Mouse (Mus musculus) cortical plate, adult 2 months (tissue): Measurements from ENCODE around the gene Tmem176a. TPM values are rescaled to one million over a fixed set of nuclear protein-coding genes. Genes with fewer than 3 reads are reported as not detected.
A peak's percentile ranks its signal among the peaks of the same experiment; 100 is the strongest.
"Not testable (repeated sequence)": the region's sequence is repeated elsewhere in the genome, so short reads cannot be mapped to it uniquely, and the experiment has no call there.

ENCODE experiments used
- H3K27ac ChIP-seq: fragments of 200-500 bp; 2 replicates; pipeline ENCODE4 v1.5.1; 2012; ENCODE audit warnings: low read length, control low read depth, inconsistent platforms; ENCODE audit not compliant: insufficient read depth
- H3K4me1 ChIP-seq: fragments of 200-500 bp; 2 replicates; pipeline ENCODE4 v1.6.1; 2011; ENCODE audit warnings: low read length; ENCODE audit not compliant: control insufficient read depth, insufficient read depth
- H3K4me3 ChIP-seq: fragments of 200-500 bp; 2 replicates; pipeline ENCODE4 v1.5.1; 2011; ENCODE audit warnings: mild to moderate bottlenecking, low read length, control low read depth; ENCODE audit not compliant: insufficient read depth
- CTCF ChIP-seq: fragments of 200-500 bp; IDR thresholded peaks from 2 replicates; pipeline ENCODE4 v1.5.1; 2011; ENCODE audit warnings: mild to moderate bottlenecking, control low read depth, low read length; ENCODE audit not compliant: insufficient read depth; ENCODE audit errors: extremely low read depth
- POLR2A ChIP-seq: fragments of 200-500 bp; IDR thresholded peaks from 2 replicates; pipeline ENCODE4 v1.6.1; 2011; ENCODE audit warnings: mild to moderate bottlenecking, low read length, control low read depth; ENCODE audit not compliant: insufficient read depth; ENCODE audit errors: extremely low read depth
- polyA plus RNA-seq: library from polyadenylated mRNA; depleted of rRNA; stranded (reverse); fragments of >200 nt; gene quantifications from 2 replicates; pipeline ENCODE4 v1.2.3, GENCODE M21; 2012; rRNA removed

Gene Tmem176a
- polyA plus RNA-seq = 25.6 and 25.8 TPM in 2 replicates

DNA sequence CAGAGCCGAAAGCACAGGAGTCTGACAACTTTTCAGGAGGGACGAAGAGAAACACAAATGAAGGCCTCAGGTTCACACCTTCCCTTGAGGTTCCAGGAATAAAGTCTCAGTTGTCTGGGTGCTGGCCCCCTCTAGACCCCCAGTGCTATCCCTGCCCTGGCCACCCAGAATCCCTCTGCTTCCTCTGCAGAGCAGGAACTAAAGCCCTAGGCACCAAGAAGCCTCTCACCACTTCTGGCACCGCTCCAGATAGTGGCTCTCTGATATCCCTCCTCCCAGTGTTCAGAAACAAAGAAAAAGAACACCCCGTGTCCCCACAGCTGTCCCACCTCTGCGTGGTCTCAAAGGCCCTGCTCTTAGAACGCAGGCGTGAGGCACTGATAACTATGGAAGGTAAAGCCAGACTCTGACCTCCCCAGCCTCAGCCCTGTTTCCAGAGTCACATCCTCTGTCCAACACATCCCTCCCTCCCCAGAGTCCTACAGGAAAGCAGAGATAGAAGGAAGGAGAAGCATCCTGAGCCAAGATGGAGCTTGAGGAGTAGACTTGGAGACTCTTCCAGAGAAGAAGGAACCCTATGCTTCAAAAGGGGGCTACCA, at the start of gene Tmem176a:
Gene Tmem176a, plus strand, starts transcription at position 549 of the 599 bp plus-strand sequence.
- H3K4me3 ChIP-seq = peak within 1 kb of the TSS; percentile 33
- no peak for TF ChIP-seq POLR2A
- no peak for TF ChIP-seq CTCF
- H3K27ac ChIP-seq = peak within 1 kb of the TSS; percentile 1; the same call in 1 of the 2 replicates
- peaks cover 2% of the 10 kb centered on the region; the same call in 1 of the 2 replicates for H3K4me1 ChIP-seq

DNA sequence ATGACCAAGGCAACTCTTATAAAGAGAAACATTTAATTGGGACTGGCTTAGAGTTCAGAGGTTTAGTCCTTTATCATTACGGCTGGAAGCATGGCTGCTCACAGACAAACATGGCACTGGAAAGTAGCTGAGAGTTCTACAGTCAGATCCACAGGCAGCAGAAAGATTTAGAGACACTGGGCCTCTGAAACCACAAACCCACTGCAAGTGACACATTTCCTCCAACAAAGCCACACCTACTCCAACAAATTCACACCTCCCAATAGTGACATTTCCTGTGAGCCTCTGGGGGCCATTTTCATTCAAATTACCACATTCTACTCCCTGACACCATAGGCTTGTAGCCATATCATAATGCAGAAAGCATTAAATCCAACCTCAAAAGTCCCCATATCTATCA, 38.8 kb upstream of the Tmem176a start:
- H3K27ac ChIP-seq = no peak overlapping the region
- no peak overlapping the region for H3K4me3 ChIP-seq
- TF ChIP-seq CTCF (no peak), POLR2A (no peak)
- no peaks in the 10 kb centered on the region for H3K4me1 ChIP-seq

DNA sequence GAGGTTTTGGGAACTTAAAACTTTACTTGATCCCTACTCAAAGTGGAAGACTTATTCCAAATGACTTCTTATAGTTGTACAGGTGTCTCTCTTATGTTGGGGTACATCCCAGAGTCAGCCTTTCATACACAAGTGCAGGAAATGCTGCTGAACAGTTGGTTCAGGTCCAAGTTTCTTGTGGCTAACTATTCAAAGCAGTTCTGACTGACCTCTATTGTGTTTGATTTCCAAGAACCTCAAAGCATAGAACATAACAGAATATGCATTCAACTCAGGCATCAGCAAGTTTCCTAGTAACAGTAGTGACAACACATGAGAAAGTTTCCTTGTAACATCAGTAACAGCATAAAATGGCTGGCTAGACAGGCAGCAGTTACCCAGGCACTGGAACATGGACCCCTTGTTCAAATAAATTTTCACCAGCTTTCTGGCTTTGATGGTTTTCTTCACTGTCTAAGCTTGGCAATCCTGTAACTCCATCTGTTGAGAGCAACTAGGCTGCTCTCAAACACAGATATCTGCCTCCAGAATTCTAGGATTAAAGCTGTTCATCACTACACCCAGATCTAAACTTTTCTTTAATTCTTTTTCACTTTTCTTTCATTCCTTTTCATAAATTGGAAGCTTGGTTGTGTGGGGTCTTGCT, 37.2 kb upstream of the Tmem176a start:
- Histone ChIP-seq H3K4me3 (no peak overlapping the region), H3K4me1 (no peaks in the 10 kb centered on the region), H3K27ac (no peak overlapping the region)
- TF ChIP-seq POLR2A (no peak), CTCF (no peak)

DNA sequence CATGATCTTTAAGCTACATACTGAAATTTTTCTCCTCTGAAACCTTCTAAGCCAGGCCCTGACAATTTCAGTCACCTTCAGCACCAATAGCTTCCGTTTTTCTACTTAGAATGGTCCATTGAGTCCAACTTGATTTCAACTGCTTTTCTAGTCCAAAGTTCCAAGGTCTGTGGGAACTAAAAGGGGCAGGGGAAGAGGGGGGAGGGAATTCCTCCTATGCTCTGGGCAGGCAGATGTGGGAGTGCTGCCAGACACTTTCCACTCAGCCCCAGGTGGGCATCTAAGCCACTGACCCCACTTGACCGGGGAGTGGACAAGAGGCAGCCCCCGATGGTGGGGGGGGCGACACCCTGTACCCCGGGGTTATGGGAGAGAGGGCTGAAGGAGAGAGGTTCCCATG, 36.4 kb upstream of the Tmem176a start:
- TF ChIP-seq POLR2A (no peak), CTCF (no peak)
- Histone ChIP-seq H3K4me3 (no peak overlapping the region), H3K27ac (no peak overlapping the region), H3K4me1 (no peaks in the 10 kb centered on the region)

DNA sequence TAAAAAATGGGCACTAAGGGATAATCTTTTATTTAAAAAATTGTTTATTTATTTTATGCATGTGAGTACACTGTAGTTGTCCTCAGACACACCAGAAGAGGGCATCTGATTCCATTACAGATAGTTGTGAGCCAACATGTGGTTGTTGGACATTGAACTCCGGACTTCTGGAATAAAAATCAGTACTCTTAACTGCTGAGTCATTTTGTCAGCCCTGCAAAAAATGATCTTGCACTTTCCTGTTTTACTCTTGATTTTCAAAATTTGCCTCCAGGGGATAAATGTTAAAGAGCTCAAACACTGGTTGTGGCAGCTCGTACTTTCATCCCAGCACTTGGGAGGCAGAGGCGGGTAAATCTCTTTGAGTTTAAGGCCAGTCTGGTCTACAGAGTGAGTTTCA, 34.0 kb upstream of the Tmem176a start:
- Histone ChIP-seq H3K4me1 (no peaks in the 10 kb centered on the region), H3K27ac (no peak overlapping the region), H3K4me3 (no peak overlapping the region)
- TF ChIP-seq CTCF (no peak), POLR2A (no peak)

DNA sequence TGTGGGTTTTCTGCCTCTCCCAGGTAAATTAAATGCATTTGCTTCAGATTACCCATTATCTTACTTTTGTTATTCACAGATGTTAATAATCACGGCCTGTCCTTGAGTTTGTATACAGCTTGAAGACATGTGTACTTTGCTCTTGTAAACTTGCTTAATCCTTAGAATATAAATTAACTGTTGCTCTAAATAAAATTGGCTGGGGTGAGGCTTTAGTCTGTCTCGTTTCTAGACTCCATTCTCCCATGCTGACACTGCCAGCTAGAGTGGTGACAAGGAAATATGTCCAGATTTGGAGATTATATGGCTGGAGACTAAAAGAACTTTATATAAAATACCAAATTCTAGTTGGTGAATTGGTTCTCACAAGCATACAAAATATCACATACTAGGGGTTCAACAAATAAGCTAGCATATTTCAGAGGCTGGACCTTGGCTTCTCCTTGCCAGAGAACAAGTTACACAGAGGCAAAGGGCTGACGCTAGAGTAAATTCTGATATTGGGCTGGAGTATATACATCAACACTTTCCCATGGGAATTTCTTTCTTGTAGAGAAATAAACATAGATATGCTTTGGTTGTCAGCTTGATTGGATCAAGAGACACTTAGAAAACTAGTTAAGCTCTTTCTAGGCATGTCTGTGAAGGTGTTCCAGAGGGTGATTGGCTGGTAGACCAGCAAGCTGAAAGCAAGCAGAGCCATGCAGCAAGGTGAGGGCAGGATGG, 31.1 kb upstream of the Tmem176a start:
- no peak overlapping the region for H3K27ac ChIP-seq
- no peak overlapping the region for H3K4me3 ChIP-seq
- H3K4me1 ChIP-seq = no peaks in the 10 kb centered on the region
- TF ChIP-seq POLR2A (no peak), CTCF (no peak)

DNA sequence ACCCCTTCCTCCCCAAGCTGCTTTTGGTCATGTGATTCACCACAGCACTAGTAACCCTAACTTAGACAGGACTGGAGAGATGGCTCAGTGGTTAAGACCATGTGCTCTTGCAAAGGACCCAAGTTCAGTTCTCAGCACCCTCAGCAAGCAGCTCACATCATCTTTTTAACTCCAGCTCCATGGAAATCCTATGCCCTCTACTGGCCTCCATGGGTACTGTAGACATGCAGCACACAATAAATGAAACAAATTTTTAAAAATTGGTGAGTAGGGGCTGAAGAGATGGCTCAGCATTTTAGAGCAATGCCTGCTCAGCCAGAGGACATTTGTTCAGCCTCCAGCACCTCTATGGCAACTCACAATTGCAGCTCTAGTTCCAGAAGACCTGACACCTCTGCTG, 25.7 kb upstream of the Tmem176a start:
- TF ChIP-seq POLR2A = no peak
- no peak for TF ChIP-seq CTCF
- no peak overlapping the region for H3K4me3 ChIP-seq
- no peaks in the 10 kb centered on the region for H3K4me1 ChIP-seq
- no peak overlapping the region for H3K27ac ChIP-seq

DNA sequence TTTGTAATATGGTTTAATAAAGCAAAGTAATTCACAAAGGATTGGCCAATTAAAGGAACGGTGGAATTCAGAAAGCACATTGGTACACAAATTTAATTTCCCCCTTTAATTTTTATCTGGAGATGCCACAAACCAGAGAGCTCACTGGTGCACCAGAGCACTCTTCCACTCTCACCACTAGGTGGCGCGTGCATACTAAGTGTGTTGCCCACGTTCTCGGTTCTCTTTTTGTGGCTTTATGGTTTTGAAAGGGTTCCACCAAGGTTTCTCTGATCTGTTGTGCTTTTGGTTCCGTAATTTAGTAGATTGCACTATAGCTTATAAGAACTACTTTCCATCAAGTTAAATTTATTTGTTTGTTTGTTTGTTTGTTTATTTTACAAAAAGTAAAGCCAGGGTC, 22.9 kb upstream of the Tmem176a start:
- H3K4me3 ChIP-seq = no peak overlapping the region
- no peak overlapping the region for H3K27ac ChIP-seq
- no peak for TF ChIP-seq POLR2A
- peak; percentile 91 for TF ChIP-seq CTCF
- no peaks in the 10 kb centered on the region for H3K4me1 ChIP-seq

DNA sequence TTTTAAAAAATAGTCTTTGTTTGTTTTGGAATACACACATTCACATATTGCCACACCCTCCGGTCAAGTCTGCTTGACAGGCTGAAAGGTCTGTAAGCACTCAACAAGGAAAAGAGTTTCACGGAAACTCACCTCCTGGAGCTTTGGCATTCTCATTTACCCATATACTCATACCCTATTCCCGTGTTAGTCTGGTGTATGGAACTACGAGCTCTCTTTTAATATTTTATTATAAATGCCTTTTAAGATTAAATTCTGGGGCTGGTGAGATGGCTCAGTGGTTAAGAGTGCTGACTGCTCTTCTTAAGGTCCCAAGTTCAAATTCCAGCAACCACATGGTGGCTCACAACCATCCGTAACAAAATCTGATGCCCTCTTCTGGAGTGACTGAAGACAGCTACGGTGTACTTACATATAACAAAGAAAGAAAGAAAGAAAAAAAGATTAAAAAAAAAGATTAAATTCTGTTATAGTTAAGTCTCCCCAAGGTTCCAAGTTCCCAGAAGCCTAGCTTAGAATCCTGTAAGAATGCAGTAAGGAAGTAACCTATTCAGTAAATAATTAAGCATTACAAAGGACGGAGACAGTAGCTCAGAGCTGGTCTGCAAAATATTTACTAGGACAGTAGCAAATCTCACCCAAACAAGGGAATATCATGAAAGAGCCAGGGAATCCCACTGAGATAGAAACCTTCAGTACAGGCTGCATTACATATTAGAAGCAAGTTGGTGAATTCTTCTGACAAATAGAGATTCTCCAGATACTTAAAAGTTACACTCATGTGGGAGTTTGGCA, 18.5 kb upstream of the Tmem176a start:
- not testable (repeated sequence) for H3K27ac ChIP-seq, H3K4me1 ChIP-seq, H3K4me3 ChIP-seq
